Mouse (Mus musculus) intestine, postnatal 0 days (tissue): ENCODE measurements around the gene Pcyt1a. TPM values are rescaled to one million over a fixed set of nuclear protein-coding genes. Genes with fewer than 3 reads are reported as not detected.

Experiments used
- ATAC-seq: fragments of 200-750 bp; cut with Nextera tagmentation; 2 replicates; pipeline ENCODE4 v1.8.0; 2017; ENCODE audit warnings: mild to moderate bottlenecking, moderate TSS enrichment, moderate library complexity
- H3K27ac ChIP-seq: fragments of 300-500 bp; sonication (generic); 2 replicates; pipeline ENCODE4 v1.5.1; 2014; ENCODE audit warnings: mild to moderate bottlenecking, low read depth, low read length, moderate library complexity
- H3K27me3 ChIP-seq: fragments of 300-500 bp; sonication (generic); replicated peaks from 2 replicates; pipeline ENCODE4 v1.6.1; 2014; ENCODE audit warnings: low read length, mixed read lengths; ENCODE audit not compliant: control insufficient read depth, insufficient read depth
- H3K36me3 ChIP-seq: fragments of 300-500 bp; sonication (generic); 2 replicates; pipeline ENCODE4 v1.6.1; 2014; ENCODE audit warnings: mild to moderate bottlenecking, moderate library complexity; ENCODE audit not compliant: control insufficient read depth, insufficient read depth
- H3K4me1 ChIP-seq: fragments of 300-500 bp; sonication (generic); replicated peaks from 2 replicates; pipeline ENCODE4 v1.6.1; 2014; ENCODE audit warnings: antibody characterized with exemption, low read length, mixed read lengths; ENCODE audit not compliant: control insufficient read depth, insufficient read depth
- H3K4me2 ChIP-seq: fragments of 300-500 bp; sonication (generic); replicated peaks from 2 replicates; pipeline ENCODE4 v1.6.1; 2014; ENCODE audit warnings: low read depth, mild to moderate bottlenecking, moderate library complexity
- H3K4me3 ChIP-seq: fragments of 300-500 bp; sonication (generic); 2 replicates; pipeline ENCODE4 v1.5.1; 2014; ENCODE audit warnings: low read depth, low read length
- H3K9ac ChIP-seq: fragments of 300-500 bp; sonication (generic); 2 replicates; pipeline ENCODE4 v1.6.1; 2014; ENCODE audit warnings: mild to moderate bottlenecking, low read depth, low read length
- H3K9me3 ChIP-seq: fragments of 300-500 bp; sonication (generic); 2 replicates; pipeline ENCODE4 v1.6.1; 2016; ENCODE audit warnings: mixed run types; ENCODE audit not compliant: control insufficient read depth
- CTCF ChIP-seq: sonication (generic); IDR thresholded peaks from 2 replicates; pipeline ENCODE4 v1.5.1; 2016; ENCODE audit warnings: low read depth, mild to moderate bottlenecking, control low read depth, antibody characterized with exemption, moderate library complexity
- WGBS: fragments of 180-500 bp; shearing (Covaris S2); extraction: QIAGEN DNeasy Blood & Tissue Kit; methylation state at CpG from one replicate; pipeline ENCODE4 v1.1.7; 2014; 5-methylcytosine and 5-hydroxymethylcytosine counted together
- polyA plus RNA-seq: library from polyadenylated mRNA; unstranded; fragments of >200 nt; fragmentation: Nextera tagmentation; extraction: Ambion mirVana; gene quantifications from 2 replicates; pipeline ENCODE4 v1.2.1, GENCODE M21; 2015

Pcyt1a gene
- polyA plus RNA-seq, 1 experiment from 2014 or later = 114 TPM

DNA sequence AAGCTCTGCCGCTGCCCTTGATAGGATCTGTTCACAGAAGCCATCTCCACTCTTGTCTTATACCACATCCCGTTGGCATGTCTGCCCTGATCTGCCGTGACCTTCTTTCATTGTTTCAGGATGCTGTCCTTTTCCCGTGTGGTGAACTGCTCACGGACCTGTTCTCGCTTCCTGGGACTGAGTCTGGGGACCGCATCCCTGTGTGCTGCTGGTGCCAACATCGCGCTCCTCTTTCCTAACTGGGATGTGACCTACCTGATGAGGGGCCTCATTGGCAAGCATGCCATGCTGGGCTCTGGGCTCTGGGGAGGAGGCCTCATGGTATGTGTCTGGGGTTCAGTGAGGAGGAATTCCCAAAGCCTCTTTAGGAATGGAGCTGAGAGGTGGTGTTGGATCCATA is 25.0 kb upstream of the Pcyt1a start:
- no peak overlapping the region for H3K27ac ChIP-seq
- no peak for ATAC-seq
- no peak overlapping the region for H3K4me3 ChIP-seq
- 92% methylated on average over 9 of the region's 9 CpGs for WGBS
- no peaks in the 10 kb centered on the region for H3K27me3 ChIP-seq
- no peak overlapping the region for H3K9ac ChIP-seq
- H3K4me1 ChIP-seq = no peaks in the 10 kb centered on the region
- H3K36me3 ChIP-seq = no peaks in the 10 kb centered on the region
- no peak overlapping the region for H3K4me2 ChIP-seq
- no peaks in the 10 kb centered on the region for H3K9me3 ChIP-seq
- no peak for TF ChIP-seq CTCF

DNA sequence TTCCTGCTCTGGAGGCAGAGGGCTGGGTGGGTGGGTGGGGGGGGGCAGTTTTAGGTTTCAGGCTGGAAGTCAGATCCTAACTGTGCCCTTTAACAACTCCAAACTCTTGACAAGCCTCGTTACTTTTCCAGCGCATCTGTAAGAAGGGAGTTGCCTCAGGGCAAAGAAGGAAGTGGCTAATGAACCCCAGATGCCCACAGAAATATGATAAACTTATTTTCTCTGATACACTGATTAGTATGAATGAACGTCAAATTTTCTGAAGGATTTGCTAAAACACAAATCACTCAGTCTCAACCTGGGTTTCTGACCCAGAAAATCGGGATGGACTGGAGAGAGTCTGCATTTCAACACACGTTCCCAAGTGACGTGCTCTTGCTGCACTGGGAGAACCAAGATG is 24.1 kb upstream of the Pcyt1a start:
- Histone ChIP-seq H3K4me2 (no peak overlapping the region), H3K27ac (no peak overlapping the region), H3K4me1 (no peaks in the 10 kb centered on the region), H3K9ac (no peak overlapping the region), H3K9me3 (no peaks in the 10 kb centered on the region), H3K36me3 (no peaks in the 10 kb centered on the region), H3K27me3 (no peaks in the 10 kb centered on the region), H3K4me3 (no peak overlapping the region)
- no peak for TF ChIP-seq CTCF
- WGBS = 87% methylated on average over 6 of the region's 6 CpGs
- no peak for ATAC-seq

DNA sequence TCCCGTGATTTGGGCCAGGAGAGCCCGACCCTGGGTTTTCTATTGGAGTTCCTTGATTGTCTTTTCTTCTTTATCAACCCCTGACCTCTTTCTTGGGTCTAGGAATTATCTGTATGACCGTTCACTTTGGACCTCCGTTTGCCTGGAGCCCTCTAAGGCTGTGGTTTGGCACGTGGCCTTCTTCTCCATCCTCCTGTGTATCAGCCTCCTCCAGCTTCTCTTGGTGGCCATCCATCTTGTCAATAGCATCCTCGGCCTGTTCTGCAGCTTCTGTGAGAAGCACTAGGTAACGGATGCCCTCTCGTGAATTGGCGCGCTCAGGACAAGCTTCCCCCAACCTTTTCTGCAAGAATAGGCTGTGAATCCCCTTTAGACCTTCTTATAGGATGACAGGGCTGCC is 23.0 kb upstream of the Pcyt1a start:
- H3K9me3 ChIP-seq = no peaks in the 10 kb centered on the region
- no peak for TF ChIP-seq CTCF
- no peak overlapping the region for H3K9ac ChIP-seq
- ATAC-seq = no peak
- no peaks in the 10 kb centered on the region for H3K36me3 ChIP-seq
- no peak overlapping the region for H3K4me2 ChIP-seq
- WGBS = 78% methylated on average over 10 of the region's 10 CpGs
- no peak overlapping the region for H3K27ac ChIP-seq
- H3K4me1 ChIP-seq = no peaks in the 10 kb centered on the region
- H3K4me3 ChIP-seq = no peak overlapping the region
- H3K27me3 ChIP-seq = no peaks in the 10 kb centered on the region

DNA sequence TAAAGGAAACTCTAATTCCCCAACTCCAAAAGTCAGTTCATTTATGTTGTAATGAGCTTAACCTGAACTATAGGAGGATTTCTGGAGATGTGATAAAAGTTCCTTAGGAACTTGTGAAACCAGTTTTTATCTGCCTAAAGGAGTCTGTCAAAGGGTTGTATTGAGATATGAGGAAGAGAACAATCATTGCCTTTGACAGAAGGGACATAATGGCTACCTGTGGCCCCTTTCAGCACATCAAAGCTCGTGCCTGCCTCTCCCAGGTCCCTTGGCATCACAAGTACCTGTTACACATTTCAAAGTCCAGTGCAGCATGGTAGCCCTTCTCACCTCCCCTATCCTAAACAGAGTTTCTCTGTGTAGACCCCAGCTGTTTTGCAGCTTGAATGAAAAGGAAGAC is 13.3 kb upstream of the Pcyt1a start:
- Histone ChIP-seq H3K36me3 (no peaks in the 10 kb centered on the region), H3K27me3 (no peaks in the 10 kb centered on the region), H3K27ac (no peak overlapping the region), H3K4me2 (no peak overlapping the region), H3K9me3 (no peaks in the 10 kb centered on the region), H3K4me1 (peaks cover 5% of the 10 kb centered on the region), H3K4me3 (no peak overlapping the region), H3K9ac (no peak overlapping the region)
- ATAC-seq = peak; percentile 52
- 28% methylated on average over 1 of the region's 1 CpGs for WGBS
- TF ChIP-seq CTCF = no peak

DNA sequence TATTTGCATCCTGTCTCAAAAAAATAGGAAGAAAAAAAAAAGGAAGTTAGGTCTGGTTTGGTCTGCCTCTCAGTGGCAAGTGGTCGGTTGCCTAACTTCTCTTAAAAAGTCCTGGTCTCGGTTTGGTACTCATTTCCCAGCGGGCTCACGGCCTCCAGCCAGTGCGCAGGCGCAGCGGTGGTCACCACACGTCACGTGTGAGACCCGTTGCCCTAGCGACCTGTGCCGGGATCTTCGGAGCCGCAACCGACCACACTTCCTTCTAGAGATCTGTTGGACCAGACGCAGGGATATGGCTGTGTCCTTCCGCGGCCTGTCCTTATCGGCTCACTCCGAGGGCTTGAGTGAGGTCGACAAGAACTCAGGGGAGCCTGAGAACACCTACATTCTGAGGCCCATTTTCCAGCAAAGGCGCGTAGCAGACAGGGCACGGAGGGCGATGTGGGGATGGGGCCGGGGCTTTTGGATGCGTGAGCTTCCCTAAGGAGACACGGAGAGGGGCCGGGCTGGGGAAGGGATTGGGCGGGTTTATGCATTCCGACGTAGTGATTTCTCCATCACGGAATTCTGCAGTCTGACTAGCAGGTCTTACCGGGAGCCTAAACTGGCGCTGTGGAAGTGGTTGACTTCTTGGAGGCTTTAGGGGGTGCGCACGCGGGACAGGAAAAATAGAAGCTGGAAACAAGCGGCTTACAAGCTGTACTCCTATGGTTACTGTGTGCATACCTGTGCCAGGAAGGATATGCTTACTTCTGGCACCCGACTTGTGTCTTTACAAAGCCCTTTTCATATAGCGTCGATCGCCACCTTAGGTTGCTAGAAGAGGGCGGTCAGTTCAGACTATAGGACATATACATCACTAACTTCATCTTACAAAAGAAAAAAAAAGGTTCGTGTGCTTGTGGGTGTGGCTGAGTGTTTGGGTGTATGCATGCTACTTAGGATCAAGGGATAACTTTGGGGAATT is 10.9 kb upstream of the Pcyt1a start, which contains the start of gene Tctex1d2:
Gene Tctex1d2, plus strand, starts transcription at position 186 of the 967 bp plus-strand sequence.
- H3K27ac ChIP-seq = peak within 1 kb of the TSS; percentile 81
- WGBS = 2% methylated on average over 45 of the region's 45 CpGs
- H3K9me3 ChIP-seq = no peaks in the 10 kb centered on the region
- H3K4me1 ChIP-seq = peaks cover 5% of the 10 kb centered on the region
- TF ChIP-seq CTCF = peak; percentile 9; the same call in 1 of the 2 replicates
- H3K9ac ChIP-seq = peak within 1 kb of the TSS; percentile 62
- peak within 1 kb of the TSS; percentile 87 for H3K4me2 ChIP-seq
- H3K27me3 ChIP-seq = no peaks in the 10 kb centered on the region
- peak within 1 kb of the TSS; percentile 65 for H3K4me3 ChIP-seq
- no peaks in the 10 kb centered on the region for H3K36me3 ChIP-seq
- peak; percentile 91 for ATAC-seq

DNA sequence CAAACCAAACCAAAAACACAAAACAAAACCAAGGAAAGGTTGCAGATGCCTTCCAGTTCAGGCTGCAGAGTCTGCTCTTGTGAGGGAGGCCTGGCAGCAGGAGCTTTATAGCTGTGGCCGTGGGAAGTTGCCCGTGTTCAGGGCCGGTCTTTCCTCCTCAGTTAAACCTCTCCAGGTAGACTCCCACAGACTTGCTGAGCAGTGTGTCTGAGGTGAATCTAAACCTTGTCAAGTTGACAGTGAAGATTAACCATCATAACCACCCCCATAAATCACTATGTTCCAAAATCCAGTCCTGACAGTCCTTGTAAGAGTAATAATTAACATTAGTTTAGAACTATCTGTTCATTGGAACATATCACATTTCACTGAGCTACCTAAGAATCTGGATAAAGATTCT is 3.2 kb upstream of the Pcyt1a start:
- ATAC-seq = no peak
- TF ChIP-seq CTCF = no peak
- WGBS = 55% methylated on average over 3 of the region's 3 CpGs

More for the DNA sequence above, 3.2 kb upstream of the Pcyt1a start:
- H3K27ac ChIP-seq = no peak overlapping the region
- no peak overlapping the region for H3K4me2 ChIP-seq
- no peak overlapping the region for H3K4me3 ChIP-seq
- H3K36me3 ChIP-seq = no peaks in the 10 kb centered on the region
- peaks cover 3% of the 10 kb centered on the region; the same call in 1 of the 2 replicates for H3K4me1 ChIP-seq
- H3K27me3 ChIP-seq = no peaks in the 10 kb centered on the region
- no peak overlapping the region for H3K9ac ChIP-seq
- H3K9me3 ChIP-seq = no peaks in the 10 kb centered on the region
